Mouse (Mus musculus) midbrain, embryonic 10.5 days (tissue): ENCODE measurements around the gene Mcur1. TPM values are rescaled to one million over a fixed set of nuclear protein-coding genes. Genes with fewer than 3 reads are reported as not detected.

Experiments used
- DNase-seq: peaks from one replicate; pipeline ENCODE4 v3.0.0-alpha.2; 2017; ENCODE audit warnings: low spot score
- H3K27ac ChIP-seq: fragments of 300-500 bp; sonication (generic); replicated peaks from 2 replicates; pipeline ENCODE4 v1.5.1; 2016; ENCODE audit warnings: mild to moderate bottlenecking
- H3K27me3 ChIP-seq: fragments of 300-500 bp; sonication (generic); 2 replicates; pipeline ENCODE4 v1.6.1; 2016; ENCODE audit warnings: low read depth, mild to moderate bottlenecking; ENCODE audit not compliant: poor library complexity, severe bottlenecking
- H3K36me3 ChIP-seq: fragments of 300-500 bp; sonication (generic); 2 replicates; pipeline ENCODE4 v1.6.1; 2016; ENCODE audit warnings: mild to moderate bottlenecking, moderate library complexity
- H3K4me1 ChIP-seq: fragments of 300-500 bp; sonication (generic); 2 replicates; pipeline ENCODE4 v1.6.1; 2016
- H3K4me3 ChIP-seq: fragments of 300-500 bp; sonication (generic); 2 replicates; pipeline ENCODE4 v1.5.1; 2016; ENCODE audit warnings: mild to moderate bottlenecking, moderate library complexity
- H3K9me3 ChIP-seq: fragments of 300-500 bp; sonication (generic); replicated peaks from 2 replicates; pipeline ENCODE4 v1.6.1; 2016; ENCODE audit warnings: mild to moderate bottlenecking
- WGBS: fragments of 180-500 bp; shearing (Covaris S2); methylation state at CpG from one replicate; pipeline ENCODE4 v1.1.7; 2016; 5-methylcytosine and 5-hydroxymethylcytosine counted together
- polyA plus RNA-seq: library from polyadenylated mRNA; unstranded; fragments of >200 nt; fragmentation: Nextera tagmentation; extraction: Ambion mirVana; gene quantifications from 2 replicates; pipeline ENCODE4 v1.2.1, GENCODE M21; 2016

The Mcur1 gene
- polyA plus RNA-seq, 1 experiment from 2014 or later: 8.1 TPM

DNA sequence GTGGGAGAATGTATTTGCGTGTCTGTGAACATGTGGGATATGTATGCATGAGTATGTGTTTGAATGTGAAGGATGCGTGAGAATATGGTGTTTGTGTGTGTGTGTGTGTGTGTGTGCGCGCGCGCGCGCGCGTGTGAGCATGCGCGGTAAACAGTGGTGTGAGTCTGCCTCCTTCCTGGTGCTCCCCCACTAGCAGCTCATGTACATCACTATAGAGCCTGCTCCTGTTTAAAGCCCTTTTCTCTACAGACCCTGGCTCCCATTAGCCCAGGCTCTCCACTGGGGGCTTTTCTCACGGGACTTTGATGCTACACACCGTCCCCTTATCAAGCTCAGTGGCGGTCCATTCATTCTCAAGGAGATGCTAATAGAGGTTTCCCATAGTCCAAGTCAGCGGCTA lies 23.0 kb upstream of the Mcur1 start:
- no peaks in the 10 kb centered on the region for H3K36me3 ChIP-seq
- WGBS: 38% methylated on average over 16 of the region's 16 CpGs
- H3K27me3 ChIP-seq: no peaks in the 10 kb centered on the region
- H3K4me1 ChIP-seq: peaks cover 10% of the 10 kb centered on the region
- no peaks in the 10 kb centered on the region for H3K9me3 ChIP-seq
- peak overlapping the region; percentile 32; the same call in 1 of the 2 replicates for H3K4me3 ChIP-seq
- DNase-seq: no peak
- 0 out of 2 replicates have a peak overlapping the region, but pooled peaks have one; percentile 10 for H3K27ac ChIP-seq

DNA sequence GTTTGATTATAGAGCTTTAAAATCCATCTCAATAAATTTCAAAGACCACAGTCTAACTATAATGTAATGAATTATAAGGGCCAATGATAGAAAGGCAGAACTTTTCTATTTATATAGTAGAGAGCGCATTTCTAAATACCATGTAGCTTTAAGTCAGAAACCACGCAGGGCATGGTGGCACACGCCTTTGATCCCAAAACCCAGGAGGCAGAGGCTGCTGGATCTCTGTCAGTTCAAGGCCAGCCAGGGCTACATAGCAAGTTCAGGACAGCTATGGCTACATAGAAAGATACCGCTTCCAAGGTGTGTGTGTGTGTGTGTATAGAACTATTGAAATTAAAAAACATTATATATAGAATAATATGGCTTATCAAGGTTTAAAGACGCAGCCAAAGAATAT lies 20.7 kb upstream of the Mcur1 start:
- no peaks in the 10 kb centered on the region for H3K36me3 ChIP-seq
- H3K27me3 ChIP-seq: no peaks in the 10 kb centered on the region
- no peak overlapping the region for H3K27ac ChIP-seq
- no peaks in the 10 kb centered on the region for H3K9me3 ChIP-seq
- peaks cover 10% of the 10 kb centered on the region for H3K4me1 ChIP-seq
- WGBS: 89% methylated on average over 5 of the region's 5 CpGs
- H3K4me3 ChIP-seq: no peak overlapping the region
- DNase-seq: no peak

DNA sequence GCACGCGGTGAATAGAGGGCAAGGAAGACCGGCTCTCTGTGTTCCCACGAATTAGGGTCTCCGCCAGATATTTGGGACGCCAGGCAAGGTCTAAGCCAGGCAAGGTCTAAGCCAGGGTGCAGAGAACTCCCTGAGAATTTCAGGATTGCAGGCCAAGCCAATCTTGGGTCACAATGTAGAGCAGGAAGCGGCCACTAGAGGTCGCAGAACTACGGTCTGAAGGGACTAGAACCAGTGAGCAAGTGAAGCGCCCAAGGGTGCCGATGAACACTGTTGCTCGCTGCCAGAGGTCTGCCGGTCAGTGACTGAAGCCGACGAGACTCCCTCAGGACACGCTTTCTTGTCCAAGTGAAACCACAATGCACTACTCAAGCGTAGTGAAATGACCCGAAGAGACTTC lies 19.7 kb upstream of the Mcur1 start:
- Histone ChIP-seq H3K4me1 (peaks cover 3% of the 10 kb centered on the region; the same call in 1 of the 2 replicates), H3K27ac (no peak overlapping the region), H3K27me3 (no peaks in the 10 kb centered on the region), H3K4me3 (no peak overlapping the region), H3K36me3 (no peaks in the 10 kb centered on the region), H3K9me3 (no peaks in the 10 kb centered on the region)
- DNase-seq: peak; percentile 57
- WGBS: 21% methylated on average over 18 of the region's 18 CpGs

DNA sequence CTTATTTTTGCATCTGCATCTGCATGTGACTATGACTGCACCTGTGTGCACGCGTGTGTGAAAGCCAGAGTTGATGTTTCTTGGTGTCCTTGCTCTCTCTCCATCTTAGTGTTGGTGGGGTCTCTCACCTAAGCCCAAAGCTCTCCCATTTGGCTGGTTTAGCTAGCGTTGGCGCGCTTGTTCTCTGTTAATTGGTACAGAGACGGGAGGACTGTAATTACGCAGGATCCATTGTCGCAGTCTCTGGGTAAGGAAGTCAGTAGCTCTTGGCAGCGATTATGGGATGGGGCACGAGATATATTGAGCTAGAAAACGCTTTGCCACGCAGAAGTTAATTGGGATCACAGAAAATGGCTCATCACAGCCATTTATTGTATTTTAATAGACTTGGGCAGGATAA lies 17.8 kb upstream of the Mcur1 start:
- peaks cover under 1% of the 10 kb centered on the region; the same call in 1 of the 2 replicates for H3K4me1 ChIP-seq
- no peaks in the 10 kb centered on the region for H3K9me3 ChIP-seq
- WGBS: 90% methylated on average over 12 of the region's 12 CpGs
- H3K36me3 ChIP-seq: no peaks in the 10 kb centered on the region
- DNase-seq: no peak
- no peaks in the 10 kb centered on the region for H3K27me3 ChIP-seq
- H3K27ac ChIP-seq: no peak overlapping the region
- H3K4me3 ChIP-seq: no peak overlapping the region

DNA sequence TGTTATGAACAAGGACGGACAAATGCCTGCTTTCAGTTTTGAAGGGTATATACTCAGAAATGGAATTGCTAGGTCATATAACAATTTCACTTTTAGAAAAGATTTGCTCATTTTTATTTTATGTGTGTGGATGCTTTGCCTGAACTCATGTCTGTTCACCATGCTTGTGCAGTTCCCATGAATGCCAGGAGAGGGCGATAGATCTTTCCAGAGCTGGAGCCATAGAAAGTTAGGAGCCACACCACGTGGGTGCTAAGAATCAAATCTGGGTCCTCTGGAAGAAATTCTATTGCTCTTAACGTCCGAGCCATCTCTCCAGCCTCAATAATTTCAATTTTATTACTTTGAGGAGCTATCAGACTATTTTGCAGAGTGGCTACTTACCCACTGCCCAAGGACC lies 17.3 kb upstream of the Mcur1 start:
- no peak for DNase-seq
- 68% methylated on average over 5 of the region's 5 CpGs for WGBS
- H3K4me3 ChIP-seq: no peak overlapping the region
- H3K9me3 ChIP-seq: no peaks in the 10 kb centered on the region
- H3K4me1 ChIP-seq: no peaks in the 10 kb centered on the region
- H3K27ac ChIP-seq: no peak overlapping the region
- H3K27me3 ChIP-seq: no peaks in the 10 kb centered on the region
- H3K36me3 ChIP-seq: no peaks in the 10 kb centered on the region

DNA sequence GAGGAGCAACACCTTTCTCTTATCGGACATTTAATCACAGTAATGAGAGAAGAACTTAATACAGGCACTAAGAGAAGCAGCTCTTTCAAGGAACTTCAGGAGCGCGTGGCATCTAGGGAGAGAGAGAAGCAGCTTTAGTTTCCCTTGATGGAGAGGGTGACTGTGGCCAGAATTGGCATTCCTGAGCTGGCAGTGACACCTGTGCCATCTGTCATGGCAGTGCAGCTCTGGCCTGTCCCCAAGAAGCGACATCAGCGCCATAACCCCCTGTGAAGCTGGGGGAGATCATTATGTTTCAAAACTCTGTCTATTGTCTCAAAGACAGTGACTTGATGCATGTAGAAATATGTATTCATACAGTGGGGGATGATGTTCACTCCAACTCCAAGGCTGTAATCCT lies 15.4 kb upstream of the Mcur1 start:
- Histone ChIP-seq H3K27ac (no peak overlapping the region), H3K9me3 (peaks cover 6% of the 10 kb centered on the region; the same call in 1 of the 2 replicates), H3K4me1 (no peaks in the 10 kb centered on the region), H3K4me3 (no peak overlapping the region), H3K36me3 (no peaks in the 10 kb centered on the region), H3K27me3 (no peaks in the 10 kb centered on the region)
- DNase-seq: no peak
- 86% methylated on average over 5 of the region's 5 CpGs for WGBS

DNA sequence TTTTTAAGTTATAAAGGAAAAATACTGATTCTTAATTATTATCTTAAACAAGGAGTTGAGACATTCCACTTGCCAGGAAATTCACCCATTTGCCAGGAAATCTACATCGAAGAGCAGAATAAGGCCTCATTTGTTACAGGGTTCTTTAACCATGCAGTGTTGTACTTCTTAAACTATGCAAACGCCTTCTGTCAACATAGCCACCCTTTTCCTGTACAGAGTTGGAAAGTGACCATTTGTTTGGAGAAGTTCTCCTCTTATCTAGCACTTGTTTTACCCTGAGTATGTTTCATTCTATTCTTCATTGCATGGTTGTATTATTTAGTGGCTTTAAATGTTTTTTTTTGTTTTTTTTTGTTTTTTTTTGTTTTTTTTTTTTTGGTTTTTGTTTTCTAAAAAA lies 14.0 kb upstream of the Mcur1 start:
- Histone ChIP-seq H3K9me3 (peaks cover 6% of the 10 kb centered on the region; the same call in 1 of the 2 replicates), H3K27ac (no peak overlapping the region), H3K27me3 (no peaks in the 10 kb centered on the region), H3K4me3 (no peak overlapping the region), H3K4me1 (no peaks in the 10 kb centered on the region), H3K36me3 (no peaks in the 10 kb centered on the region)
- WGBS: 78% methylated on average over 2 of the region's 2 CpGs
- no peak for DNase-seq

DNA sequence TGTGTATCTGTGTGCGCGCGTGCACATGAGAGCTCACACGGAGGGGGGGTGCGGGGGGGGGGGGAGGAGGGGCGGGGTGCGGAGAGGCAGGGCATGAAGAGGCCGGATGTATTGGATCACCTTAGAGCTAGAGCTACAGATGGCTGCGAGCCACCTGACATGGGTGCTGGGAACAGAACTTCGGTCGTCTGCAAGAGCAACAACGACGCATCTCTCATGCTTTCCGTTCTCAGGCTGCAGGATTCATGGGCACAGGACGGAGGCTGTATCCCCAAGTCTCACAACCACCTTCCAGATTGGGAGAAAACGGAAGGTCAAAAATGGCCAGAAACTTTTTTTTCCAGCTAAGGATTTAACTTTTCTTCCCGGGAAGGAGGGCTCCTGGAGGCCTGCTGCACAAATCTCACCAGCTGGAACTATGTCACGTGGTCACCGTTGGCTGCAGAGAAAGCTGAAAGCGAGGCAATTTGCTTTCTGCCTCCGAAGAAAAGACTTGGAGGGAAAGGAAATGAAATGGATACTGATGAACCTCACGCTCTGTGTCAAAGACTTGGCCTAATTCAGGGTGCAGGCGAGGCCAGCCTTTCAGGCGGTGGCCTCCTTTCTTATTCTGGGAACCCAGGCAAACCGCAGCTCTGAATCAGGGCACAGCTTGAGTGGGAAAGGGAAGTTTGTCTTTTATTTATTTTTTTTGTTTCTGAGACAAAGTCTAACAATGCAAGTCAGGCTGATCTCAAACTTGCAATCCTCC lies 7.3 kb upstream of the Mcur1 start:
- H3K36me3 ChIP-seq: no peaks in the 10 kb centered on the region
- WGBS: 69% methylated on average over 25 of the region's 25 CpGs
- H3K4me1 ChIP-seq: peaks cover 13% of the 10 kb centered on the region
- DNase-seq: no peak
- H3K27me3 ChIP-seq: peaks cover 6% of the 10 kb centered on the region
- no peak overlapping the region for H3K4me3 ChIP-seq
- peaks cover 6% of the 10 kb centered on the region; the same call in 1 of the 2 replicates for H3K9me3 ChIP-seq
- no peak overlapping the region for H3K27ac ChIP-seq

DNA sequence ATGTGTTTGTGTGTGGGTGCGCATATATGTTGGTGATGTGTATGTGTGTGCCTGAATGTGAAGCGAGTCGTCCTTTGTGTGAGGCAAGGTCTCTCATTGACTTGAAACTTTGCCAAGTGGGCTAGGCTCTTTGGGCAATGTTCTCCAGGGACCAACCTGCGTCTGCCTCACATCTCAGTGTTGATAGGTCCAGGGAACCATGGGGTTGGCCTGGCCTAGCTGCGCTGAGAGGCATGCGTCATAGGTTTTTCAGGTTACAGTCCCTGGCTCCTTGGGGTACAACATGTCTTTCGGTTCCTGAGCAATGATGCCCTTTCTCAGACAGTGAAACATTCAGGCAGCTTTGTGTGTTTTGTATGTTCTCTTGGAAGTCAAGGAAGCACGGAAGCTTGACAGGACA lies 6.2 kb upstream of the Mcur1 start:
- Histone ChIP-seq H3K36me3 (no peaks in the 10 kb centered on the region), H3K4me3 (no peak overlapping the region), H3K9me3 (peaks cover 3% of the 10 kb centered on the region; the same call in 1 of the 2 replicates), H3K27me3 (peaks cover 18% of the 10 kb centered on the region), H3K4me1 (peaks cover 17% of the 10 kb centered on the region), H3K27ac (no peak overlapping the region)
- DNase-seq: no peak
- WGBS: 93% methylated on average over 8 of the region's 8 CpGs

DNA sequence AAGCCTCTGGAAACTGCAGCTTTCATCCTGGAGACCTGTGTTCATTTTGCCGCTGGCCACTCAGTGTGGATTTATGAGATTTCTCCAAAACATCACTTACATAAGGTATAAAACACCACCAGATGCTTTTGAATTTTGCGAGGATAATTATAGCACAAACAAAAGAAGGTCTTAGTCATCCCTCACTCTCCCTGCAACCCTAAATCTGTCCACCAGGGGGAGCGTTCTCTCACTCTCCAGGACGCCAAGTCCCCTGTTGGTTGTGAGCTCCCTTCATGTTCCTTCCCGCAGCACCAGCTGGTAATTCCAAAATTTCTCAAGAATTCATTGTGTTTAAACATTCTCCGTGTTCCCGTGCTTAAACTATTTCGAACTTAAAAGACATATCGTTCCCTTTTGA lies 5.4 kb upstream of the Mcur1 start:
- 20% methylated on average over 9 of the region's 9 CpGs for WGBS
- peaks cover 25% of the 10 kb centered on the region for H3K4me1 ChIP-seq

DNA sequence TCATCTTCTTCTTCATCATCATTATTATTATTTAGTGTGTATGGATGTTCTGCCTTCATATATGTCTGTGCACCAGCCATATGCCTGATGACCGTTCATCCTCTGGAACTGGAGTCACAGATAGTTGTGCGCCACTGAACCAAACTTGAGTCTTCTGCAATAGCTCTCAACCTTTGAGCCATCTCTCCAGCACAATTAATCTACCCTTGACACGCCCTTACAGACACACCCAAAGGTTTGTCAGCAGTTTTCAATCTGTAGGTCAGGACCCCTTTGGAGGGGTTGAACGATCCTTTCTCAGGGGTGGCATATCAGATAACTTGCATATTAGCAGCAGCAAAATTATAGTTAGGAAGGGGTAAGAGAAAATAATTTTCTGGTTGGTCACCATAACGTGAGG lies 4.7 kb upstream of the Mcur1 start:
- no peak for DNase-seq
- H3K36me3 ChIP-seq: no peaks in the 10 kb centered on the region
- H3K4me3 ChIP-seq: no peak overlapping the region
- H3K9me3 ChIP-seq: no peaks in the 10 kb centered on the region
- 90% methylated on average over 5 of the region's 5 CpGs for WGBS
- peaks cover 22% of the 10 kb centered on the region for H3K27me3 ChIP-seq
- peaks cover 32% of the 10 kb centered on the region for H3K4me1 ChIP-seq
- H3K27ac ChIP-seq: no peak overlapping the region

More for the DNA sequence above, 5.4 kb upstream of the Mcur1 start:
- H3K27me3 ChIP-seq: peaks cover 22% of the 10 kb centered on the region
- no peaks in the 10 kb centered on the region for H3K36me3 ChIP-seq
- H3K9me3 ChIP-seq: no peaks in the 10 kb centered on the region; the same call in 1 of the 2 replicates
- DNase-seq: peak; percentile 82
- H3K4me3 ChIP-seq: no peak overlapping the region
- no peak overlapping the region for H3K27ac ChIP-seq

DNA sequence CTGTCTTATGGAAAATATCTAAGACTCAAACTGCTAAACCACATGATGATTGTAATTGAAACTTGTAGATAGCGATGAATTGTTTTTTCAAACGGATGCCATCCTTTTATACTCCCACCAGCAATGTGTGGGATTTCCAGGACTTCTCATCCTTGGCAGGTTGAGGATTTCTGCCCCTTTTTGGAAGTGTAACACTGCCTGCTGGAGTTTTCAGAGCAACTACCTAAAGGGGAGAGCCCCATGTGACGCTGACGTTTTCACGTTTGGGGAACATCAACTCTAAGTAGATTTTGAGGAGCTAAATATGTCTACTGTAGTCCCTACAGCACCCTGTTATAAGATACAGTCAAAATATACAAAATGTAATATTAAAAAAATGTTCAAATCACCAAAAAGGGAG lies 2.7 kb upstream of the Mcur1 start:
- no peak overlapping the region for H3K4me3 ChIP-seq
- no peak for DNase-seq
- WGBS: 89% methylated on average over 5 of the region's 5 CpGs

More for the DNA sequence above, 2.7 kb upstream of the Mcur1 start:
- no peak overlapping the region for H3K27ac ChIP-seq
- peaks cover 39% of the 10 kb centered on the region for H3K4me1 ChIP-seq
- no peaks in the 10 kb centered on the region for H3K9me3 ChIP-seq
- no peaks in the 10 kb centered on the region for H3K36me3 ChIP-seq
- peaks cover 38% of the 10 kb centered on the region for H3K27me3 ChIP-seq
